Mouse (Mus musculus): Measurements from ENCODE around the gene Nfia. TPM values are rescaled to one million over a fixed set of nuclear protein-coding genes. Genes with fewer than 3 reads are reported as not detected.

The Nfia gene
- total RNA-seq, 2 experiments from 2014 or later = 196 to 199 TPM

DNA sequence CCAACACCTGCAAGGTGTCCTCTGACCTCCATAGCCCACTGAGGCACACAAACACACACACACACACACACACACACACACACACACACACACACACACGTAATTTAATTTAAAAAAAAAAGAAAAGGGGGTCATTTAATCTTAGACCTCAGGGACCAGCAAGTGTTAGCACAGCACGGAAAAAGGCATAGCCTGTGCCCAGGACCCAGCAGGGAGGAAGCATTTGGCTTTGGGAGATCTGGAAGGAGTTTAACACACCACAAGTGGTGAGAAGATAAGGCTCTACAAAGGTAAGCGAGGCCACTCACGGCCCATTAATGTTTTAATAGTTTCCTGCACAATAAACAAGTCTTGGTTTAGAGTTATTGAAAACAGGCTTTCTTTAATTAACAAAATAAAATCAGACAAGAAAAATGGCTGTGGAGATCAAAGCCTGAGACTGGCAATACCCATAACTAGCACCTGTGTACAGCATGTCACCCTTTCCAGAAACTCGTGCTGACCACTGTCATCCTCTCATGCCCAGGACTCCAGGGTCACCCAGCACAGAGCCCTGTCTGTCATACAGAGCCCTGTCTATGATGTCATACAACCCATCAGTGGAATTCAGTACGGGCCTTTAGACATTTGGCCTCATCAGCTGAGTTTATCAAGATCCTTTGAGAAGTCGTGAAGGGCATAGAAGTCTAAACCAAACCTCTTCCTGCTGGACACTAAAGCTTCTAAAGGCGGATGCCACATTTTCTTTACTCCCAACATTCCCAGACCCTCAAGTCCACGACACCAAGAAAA lies 332.6 kb downstream of the Nfia start:
- no peak for DNase-seq
- intact Hi-C loops (cut with DNase I) = loop anchor here (2.0 to 5.0 kb wide), 4 partner anchors 14 to 333 kb away; partner anchors contain the start of gene Nfia

GRCm38 (mm10) chr4:98105971-98106370 lies 333.4 kb downstream of the Nfia start:
- peak; percentile 52 to 58 for DNase-seq
- intact Hi-C loops (cut with DNase I) = loop anchor here (2.0 to 5.0 kb wide), 5 partner anchors 15 to 334 kb away; partner anchors contain the start of gene Nfia

- intact Hi-C loops (cut with DNase I) = loop anchor here (2.0 to 5.0 kb wide), 3 partner anchors 184 to 334 kb away; partner anchors contain the start of gene Nfia
- DNase-seq = no peak
These were observed 334.0 kb downstream of the Nfia start for GRCm38 (mm10) chr4:98106445-98107092.

GRCm38 (mm10) chr4:98107093-98107453 lies 334.5 kb downstream of the Nfia start:
- no peak for DNase-seq
- intact Hi-C loops (cut with DNase I) = loop anchor here (2.0 to 5.0 kb wide), 3 partner anchors 185 to 335 kb away; partner anchors contain the start of gene Nfia

DNA sequence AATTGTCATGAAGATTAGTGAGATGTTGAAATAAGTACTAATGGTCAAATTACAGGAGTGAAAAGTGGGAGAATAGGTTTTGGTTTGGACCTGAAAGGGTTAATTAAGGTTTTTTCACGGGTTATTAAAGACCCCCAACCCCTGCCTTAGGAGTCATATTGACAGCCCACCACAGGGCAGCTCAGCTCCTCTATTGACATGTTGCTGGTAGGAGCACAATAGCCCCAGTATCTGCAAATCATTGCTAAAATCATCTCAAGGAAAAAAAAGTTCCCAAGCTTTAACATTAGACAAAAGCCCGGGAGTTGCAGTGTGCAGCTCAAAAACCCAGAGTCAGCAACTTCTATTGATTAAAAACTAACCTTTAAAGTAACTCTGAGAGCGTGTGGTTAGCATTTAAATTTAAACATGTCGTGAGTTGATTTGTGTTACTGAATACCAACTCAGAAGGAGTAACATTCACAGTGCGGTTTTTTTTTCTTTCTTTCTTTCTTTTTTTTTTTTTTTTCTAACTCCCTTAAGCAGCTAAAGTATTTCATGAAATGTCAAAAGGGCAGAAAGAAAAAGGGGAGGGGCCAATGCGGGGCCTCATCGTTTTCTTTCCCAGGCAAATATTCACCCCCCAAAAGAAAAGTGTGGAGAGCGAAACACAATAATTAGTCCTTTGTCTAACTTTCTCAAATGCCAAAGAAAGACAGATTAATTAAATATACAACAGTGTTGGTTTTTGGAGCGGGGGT lies 335.6 kb downstream of the Nfia start:
- intact Hi-C loops (cut with DNase I) = loop anchor here (1.0 to 5.0 kb wide), 4 partner anchors 186 to 355 kb away; partner anchors contain the start of gene Nfia
- DNase-seq = no peak

DNA sequence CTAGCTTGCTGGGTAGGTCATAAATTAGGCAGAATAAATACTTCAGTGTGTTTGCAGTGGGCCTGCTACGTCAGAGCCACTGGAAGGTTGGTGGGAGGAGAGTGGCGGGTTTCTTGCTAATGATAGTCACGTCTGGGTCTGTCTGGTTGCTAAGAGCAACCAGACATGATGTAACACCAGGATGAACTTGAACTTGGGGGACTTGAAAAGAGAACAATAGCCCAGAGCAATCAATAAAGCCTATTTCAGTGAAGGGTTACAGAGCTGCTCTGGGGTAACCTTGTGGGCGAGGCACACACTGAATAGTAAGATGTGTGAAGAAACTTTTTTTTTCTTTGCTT lies 336.1 kb downstream of the Nfia start:
- intact Hi-C loops (cut with DNase I) = loop anchor here (1.0 to 5.0 kb wide), 3 partner anchors 186 to 355 kb away; partner anchors contain the start of gene Nfia
- peak in 1 of 2 experiments; percentile 50 for DNase-seq

DNA sequence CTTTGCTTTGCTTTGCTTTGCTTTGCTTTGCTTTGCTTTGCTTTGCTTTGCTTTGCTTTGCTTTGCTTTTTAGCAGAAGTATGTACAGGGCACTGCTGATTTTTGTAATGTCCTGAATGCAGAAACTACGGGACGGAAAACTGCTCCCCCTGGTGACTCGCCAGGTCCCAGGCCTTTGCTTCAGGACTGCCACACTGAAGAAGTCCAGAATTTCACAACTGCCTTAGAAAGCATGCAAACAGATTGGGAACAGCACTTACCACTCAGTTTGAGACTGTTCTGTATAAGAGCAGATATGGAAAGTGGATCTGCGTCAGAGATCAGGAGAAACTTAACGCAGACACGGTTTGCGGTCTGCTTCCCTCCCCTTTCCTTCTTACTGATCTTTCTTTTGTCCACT lies 336.5 kb downstream of the Nfia start:
- peak; percentile 85 to 88 for DNase-seq
- intact Hi-C loops (cut with DNase I) = loop anchor here (5.0 kb wide), 2 partner anchors 187 to 337 kb away; partner anchors contain the start of gene Nfia

DNA sequence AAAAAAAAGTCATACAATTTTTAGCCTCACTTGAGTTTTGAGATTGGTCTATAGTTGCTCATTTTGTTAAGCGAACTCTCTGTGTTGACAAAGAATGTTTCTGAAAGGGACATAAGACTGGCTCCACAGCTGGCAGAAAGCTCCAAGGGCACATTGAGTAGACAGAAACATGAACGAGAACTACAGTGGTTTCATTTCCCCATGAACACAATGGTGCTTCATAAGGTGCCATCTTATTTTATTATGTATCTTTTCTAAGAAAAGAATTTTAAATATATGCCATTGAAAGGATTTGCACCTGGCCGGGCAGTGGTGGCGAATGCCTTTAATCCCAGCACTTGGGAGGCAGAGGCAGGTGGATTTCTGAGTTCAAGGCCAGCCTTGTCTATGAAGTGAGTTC lies 337.4 kb downstream of the Nfia start:
- DNase-seq = no peak
- intact Hi-C loops (cut with DNase I) = loop anchor here (2.0 to 10.0 kb wide), 5 partner anchors 188 to 545 kb away; partner anchors contain the start of gene Nfia

DNA sequence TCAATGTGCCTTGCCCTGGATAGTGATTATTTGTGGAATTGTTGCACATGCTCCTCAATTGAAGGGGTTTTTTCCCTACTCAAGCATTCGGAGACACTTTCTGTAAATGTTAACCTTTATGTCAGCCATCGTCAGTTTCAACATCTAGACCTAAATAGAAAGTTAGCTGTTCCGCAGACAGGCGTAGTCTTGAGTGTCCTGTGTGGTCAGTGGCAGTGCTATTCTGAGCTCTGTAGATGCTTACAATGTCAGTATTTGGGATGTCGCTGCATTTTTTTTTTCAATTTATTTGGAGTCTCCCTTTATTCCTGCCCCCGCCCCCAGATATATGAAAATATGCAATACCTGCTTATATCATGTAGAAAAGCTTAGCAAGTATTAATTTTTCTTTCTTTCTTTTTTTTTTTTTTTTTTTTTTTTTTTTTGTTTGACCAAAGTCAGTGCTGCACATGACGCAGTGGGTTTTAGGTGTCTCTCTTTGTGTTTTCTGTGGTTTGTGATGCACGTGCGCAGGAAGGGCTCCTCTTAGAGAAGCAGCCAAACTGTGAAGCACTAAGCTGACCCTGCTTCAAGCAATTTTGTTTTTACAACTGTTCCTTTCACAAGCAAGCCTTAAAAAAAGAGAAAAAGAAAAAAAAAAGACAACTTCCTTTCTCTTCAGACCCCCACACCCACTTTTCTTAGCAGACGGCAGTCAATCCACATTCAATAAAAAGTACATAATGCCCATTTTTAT lies 340.9 kb downstream of the Nfia start:
- intact Hi-C loops (cut with DNase I) = loop anchor here (10.0 kb wide), 2 partner anchors 439 to 549 kb away; no protein-coding TSS in a partner anchor
- DNase-seq = no peak

DNA sequence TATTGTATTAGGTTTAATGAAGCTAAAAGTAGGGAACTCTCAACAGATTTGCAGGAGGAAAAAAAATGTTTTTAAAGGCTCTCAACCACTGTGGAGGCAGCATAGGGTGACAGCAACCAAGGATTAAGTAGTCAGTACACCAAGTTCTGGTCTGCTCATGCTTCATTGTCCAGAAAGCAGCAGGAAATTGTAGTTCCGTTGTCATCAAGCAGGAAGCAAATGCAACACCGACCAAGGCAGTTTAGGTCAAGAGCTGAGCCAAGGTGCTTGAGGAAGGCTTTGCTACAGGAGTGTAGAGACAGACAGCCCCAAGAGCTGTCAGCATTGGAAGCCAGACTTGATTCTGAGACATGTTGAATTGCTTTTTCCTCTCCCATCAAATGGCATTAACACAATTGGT lies 342.4 kb downstream of the Nfia start:
- intact Hi-C loops (cut with DNase I) = loop anchor here (10.0 kb wide), 2 partner anchors 440 to 550 kb away; no protein-coding TSS in a partner anchor
- DNase-seq = no peak

- intact Hi-C loops (cut with DNase I) = loop anchor here (10.0 kb wide), 2 partner anchors 441 to 551 kb away; no protein-coding TSS in a partner anchor
- no peak for DNase-seq
These were observed 342.9 kb downstream of the Nfia start for GRCm38 (mm10) chr4:98115401-98115800.

DNA sequence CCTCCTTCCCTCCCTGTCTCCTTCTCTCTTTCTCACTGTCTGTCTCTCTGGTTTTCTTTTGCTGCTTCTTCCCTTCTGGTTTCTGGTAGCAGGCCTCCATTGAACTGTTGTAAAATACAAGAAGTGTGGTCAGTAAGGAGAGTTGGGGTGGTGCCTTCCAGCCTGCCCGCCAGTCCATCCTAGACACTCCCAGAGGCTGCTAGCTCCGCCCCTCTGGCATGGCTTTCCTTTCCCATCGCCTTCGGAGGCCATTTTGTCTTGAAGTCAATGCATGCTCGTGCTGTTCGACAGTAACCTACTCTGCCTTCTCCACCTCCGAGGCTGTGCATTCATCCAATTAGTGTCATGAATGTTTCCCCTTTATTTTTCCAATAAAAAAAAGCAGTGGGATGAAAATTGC lies 343.5 kb downstream of the Nfia start:
- intact Hi-C loops (cut with DNase I) = loop anchor here (10.0 kb wide), 2 partner anchors 441 to 551 kb away; no protein-coding TSS in a partner anchor
- DNase-seq = no peak

GRCm38 (mm10) chr4:98118126-98118525 lies 345.6 kb downstream of the Nfia start:
- no peak for DNase-seq
- intact Hi-C loops (cut with DNase I) = loop anchor here (10.0 kb wide), 2 partner anchors 443 to 553 kb away; no protein-coding TSS in a partner anchor

DNA sequence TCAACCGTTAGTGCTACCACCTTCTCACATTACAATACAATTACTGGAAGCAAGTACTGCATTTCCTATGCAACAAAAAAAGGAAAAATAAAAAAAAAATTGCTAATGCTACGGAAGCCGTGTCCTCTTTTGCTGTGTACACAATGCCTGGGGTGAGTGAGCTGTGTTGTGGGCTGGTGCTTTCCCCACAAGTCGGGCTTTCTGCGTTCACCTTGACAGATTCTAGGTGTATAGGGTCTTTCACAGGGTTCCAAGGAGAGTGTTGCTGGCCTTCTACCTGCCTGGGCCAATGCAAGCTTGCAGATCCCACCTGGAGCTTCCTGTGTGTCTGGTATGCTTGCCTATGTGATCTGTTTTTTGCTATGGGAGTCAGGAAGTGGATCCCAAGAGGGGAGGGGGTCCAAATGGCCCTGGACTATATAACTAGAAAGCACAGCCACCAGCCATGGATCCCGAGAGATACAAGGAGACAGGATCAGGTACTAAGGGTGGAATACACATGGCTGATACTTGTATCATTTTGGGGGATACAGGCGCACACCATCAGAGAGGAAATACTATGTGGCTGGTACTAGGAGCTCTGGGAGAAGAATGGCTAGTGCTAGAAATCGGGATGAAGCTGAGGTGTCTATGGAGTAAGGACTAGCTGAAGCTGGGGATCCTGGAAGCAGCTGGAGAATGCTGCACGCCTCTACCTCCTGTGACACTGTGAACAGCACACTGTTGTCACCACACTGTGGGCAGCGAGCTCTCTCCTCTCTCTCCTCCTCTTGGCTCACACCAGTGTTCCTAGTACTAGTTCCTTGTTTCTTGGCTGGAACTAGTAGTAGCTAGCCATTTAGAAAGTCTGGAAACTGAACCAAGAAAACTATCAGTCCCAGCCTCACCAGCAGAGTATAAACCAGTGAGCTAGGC lies 346.5 kb downstream of the Nfia start:
- no peak for DNase-seq
- intact Hi-C loops (cut with DNase I) = loop anchor here (10.0 kb wide), 2 partner anchors 444 to 554 kb away; no protein-coding TSS in a partner anchor

DNA sequence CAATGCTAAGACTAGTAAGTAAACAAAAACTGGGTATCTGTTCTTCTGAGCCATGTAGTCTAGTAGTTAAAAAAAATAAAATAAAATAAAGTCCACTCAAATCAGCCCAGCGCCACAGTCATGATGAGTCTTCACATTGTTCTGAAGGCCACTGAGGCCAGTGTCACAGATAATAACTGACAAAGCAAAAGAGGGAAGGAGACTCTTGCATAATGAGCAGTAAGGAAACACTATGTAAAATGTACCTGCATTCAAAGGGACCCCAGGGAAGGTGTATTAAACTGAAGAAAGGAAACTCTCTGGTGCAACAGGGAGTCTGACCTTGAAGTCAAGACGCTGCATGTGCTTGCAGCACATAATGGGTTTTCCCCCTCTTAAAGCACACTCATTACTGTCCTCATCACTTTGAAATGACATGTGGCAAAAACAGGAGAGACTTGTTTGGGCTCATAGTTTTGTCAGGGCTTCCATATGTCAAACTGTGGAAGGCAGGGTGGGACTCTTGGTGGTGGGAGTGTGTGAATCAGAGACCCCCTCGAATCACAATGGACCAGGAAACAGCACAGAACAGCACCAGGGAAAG lies 347.5 kb downstream of the Nfia start:
- no peak for DNase-seq
- intact Hi-C loops (cut with DNase I) = loop anchor here (10.0 kb wide), 2 partner anchors 445 to 555 kb away; no protein-coding TSS in a partner anchor

DNA sequence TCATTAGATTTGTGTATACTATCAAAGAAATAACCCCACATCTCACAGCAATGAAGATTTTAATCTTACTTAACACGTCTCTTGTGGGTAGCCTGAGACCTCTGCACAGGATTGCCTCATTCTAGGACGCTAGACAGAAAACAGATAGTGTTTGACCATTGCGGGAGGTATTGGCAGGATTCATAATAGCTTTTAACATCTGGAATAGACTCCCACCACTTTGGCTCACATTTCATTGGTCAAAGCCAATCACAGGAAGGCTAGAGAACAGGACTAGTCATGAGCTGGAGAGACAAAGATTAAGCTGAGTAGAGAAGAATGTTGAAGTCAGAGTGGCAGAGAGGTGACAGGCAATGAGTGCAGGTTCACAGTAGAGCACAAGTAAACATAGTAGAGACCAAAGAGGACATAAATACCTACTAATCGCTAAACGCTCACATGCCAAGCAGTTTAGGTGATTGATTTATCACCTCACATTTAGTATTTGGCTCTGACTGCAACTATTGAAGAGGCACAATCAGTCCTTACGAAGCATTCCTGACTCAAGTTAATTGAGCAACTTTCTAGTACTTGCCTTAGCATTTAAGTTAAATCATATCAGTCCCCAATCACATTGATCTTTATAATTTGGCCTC lies 348.3 kb downstream of the Nfia start:
- DNase-seq = no peak
- intact Hi-C loops (cut with DNase I) = no loop called here

DNA sequence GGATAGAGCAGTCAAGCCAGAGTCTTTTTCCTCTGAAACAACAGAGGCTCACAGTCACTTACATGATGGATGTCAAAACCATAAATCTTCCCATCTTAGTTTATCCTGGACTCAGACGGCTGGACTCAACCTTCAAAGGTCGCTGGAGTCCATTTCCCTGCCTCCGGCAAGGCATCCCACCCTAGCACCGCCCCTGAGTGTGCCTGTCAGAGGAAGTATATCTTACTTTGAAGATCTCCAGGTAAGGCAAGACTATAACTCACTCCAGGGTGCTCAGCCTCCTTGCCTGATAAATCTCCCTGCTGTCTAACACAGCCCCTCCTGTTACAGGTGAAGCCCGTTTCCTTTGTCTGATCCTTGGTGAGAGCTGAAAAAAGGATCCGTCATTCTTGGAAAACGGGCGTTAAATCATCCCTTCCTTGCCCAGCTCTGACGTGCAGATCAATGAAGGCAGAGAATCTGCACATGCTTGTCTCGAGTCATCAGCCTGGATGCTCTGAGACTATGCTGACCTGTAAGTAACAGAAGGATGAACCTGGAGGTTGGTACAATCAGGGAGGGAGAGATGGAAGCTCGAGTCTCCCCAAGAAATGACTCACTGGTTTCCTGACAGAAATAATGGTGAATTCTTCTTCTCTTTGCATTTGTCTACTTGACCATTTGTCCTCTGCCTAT lies 353.6 kb downstream of the Nfia start:
- intact Hi-C loops (cut with DNase I) = no loop called here
- DNase-seq = no peak
